Mouse (Mus musculus) lung, postnatal 0 days (tissue): ENCODE measurements around the gene Ppp1r21. TPM values are rescaled to one million over a fixed set of nuclear protein-coding genes. Genes with fewer than 3 reads are reported as not detected.
A peak's percentile ranks its signal among the peaks of the same experiment; 100 is the strongest.

ENCODE experiments used
- ATAC-seq: fragments of 200-750 bp; cut with Nextera tagmentation; 2 replicates; pipeline ENCODE4 v1.8.0; 2017; ENCODE audit warnings: moderate library complexity
- DNase-seq: peaks from one replicate; pipeline ENCODE4 v3.0.0-alpha.2; 2016; ENCODE audit warnings: low spot score
- H3K27ac ChIP-seq: fragments of 300-500 bp; sonication (generic); 2 replicates; pipeline ENCODE4 v1.5.1; 2014; ENCODE audit warnings: antibody characterized with exemption, mild to moderate bottlenecking, low read length, mixed read lengths
- H3K27me3 ChIP-seq: fragments of 300-500 bp; sonication (generic); replicated peaks from 2 replicates; pipeline ENCODE4 v1.6.1; 2014; ENCODE audit warnings: low read length, mixed read lengths; ENCODE audit not compliant: insufficient read depth
- H3K36me3 ChIP-seq: fragments of 300-500 bp; sonication (generic); 2 replicates; pipeline ENCODE4 v1.6.1; 2014; ENCODE audit warnings: low read length, mixed read lengths; ENCODE audit not compliant: insufficient read depth
- H3K4me1 ChIP-seq: fragments of 300-500 bp; sonication (generic); 2 replicates; pipeline ENCODE4 v1.6.1; 2014; ENCODE audit warnings: antibody characterized with exemption, low read depth, low read length, mixed read lengths; ENCODE audit not compliant: insufficient read depth
- H3K4me2 ChIP-seq: fragments of 300-500 bp; sonication (generic); replicated peaks from 2 replicates; pipeline ENCODE4 v1.6.1; 2014; ENCODE audit warnings: low read depth, mild to moderate bottlenecking, low read length, moderate library complexity, mixed read lengths
- H3K4me3 ChIP-seq: fragments of 300-500 bp; sonication (generic); 2 replicates; pipeline ENCODE4 v1.5.1; 2014; ENCODE audit warnings: low read depth, low read length
- H3K9ac ChIP-seq: fragments of 300-500 bp; sonication (generic); replicated peaks from 2 replicates; pipeline ENCODE4 v1.6.1; 2014; ENCODE audit warnings: low read depth, mild to moderate bottlenecking
- H3K9me3 ChIP-seq: fragments of 300-500 bp; sonication (generic); 2 replicates; pipeline ENCODE4 v1.6.1; 2016; ENCODE audit warnings: low read length, mixed read lengths
- CTCF ChIP-seq: IDR thresholded peaks from 2 replicates; pipeline ENCODE4 v1.5.1; 2016; ENCODE audit warnings: antibody characterized with exemption, mild to moderate bottlenecking
- EP300 ChIP-seq: IDR thresholded peaks from 2 replicates; pipeline ENCODE4 v1.6.1; 2016; ENCODE audit warnings: antibody characterized with exemption, mild to moderate bottlenecking, control low read depth
- WGBS: fragments of 180-500 bp; shearing (Covaris S2); extraction: QIAGEN DNeasy Blood & Tissue Kit; methylation state at CpG from one replicate; pipeline ENCODE4 v1.1.7; 2014; 5-methylcytosine and 5-hydroxymethylcytosine counted together
- polyA plus RNA-seq: library from polyadenylated mRNA; unstranded; fragments of >200 nt; fragmentation: Nextera tagmentation; extraction: Ambion mirVana; gene quantifications from 2 replicates; pipeline ENCODE4 v1.2.1, GENCODE M21; 2015

Gene Ppp1r21
- polyA plus RNA-seq, 1 experiment from 2014 or later: 18.6 TPM

DNA sequence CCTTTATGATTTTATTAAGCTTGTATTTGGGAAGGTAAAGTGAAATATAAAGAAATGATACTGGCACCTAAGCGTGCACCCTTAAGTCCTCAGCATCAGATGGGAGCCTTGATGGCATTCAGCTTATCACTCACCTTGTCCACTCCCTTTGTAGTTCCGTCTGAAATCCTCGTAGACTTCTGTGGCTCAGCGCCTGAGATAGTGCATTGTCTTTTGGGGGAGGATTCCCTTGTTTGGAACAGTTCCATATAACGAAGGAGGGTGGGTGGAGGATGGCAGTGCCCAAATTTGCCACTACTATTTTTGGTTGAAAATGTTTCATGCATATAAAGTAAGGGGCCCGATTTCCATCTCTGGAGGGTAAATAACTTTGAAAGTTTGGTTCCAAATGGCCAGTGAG is 1.3 kb downstream of the Ppp1r21 start:
- TF ChIP-seq EP300 (no peak), CTCF (no peak)
- H3K4me1 ChIP-seq: 0 out of 2 replicates have a peak, but pooled peaks cover 7% of the 10 kb centered on the region
- H3K27ac ChIP-seq: no peak overlapping the region
- no peak overlapping the region for H3K4me2 ChIP-seq
- DNase-seq (no peak), ATAC-seq (no peak)
- no peak overlapping the region for H3K9ac ChIP-seq
- 46% methylated on average over 6 of the region's 6 CpGs for WGBS
- no peaks in the 10 kb centered on the region for H3K36me3 ChIP-seq
- no peak overlapping the region for H3K4me3 ChIP-seq
- no peaks in the 10 kb centered on the region for H3K27me3 ChIP-seq
- H3K9me3 ChIP-seq: no peaks in the 10 kb centered on the region

- no peaks in the 10 kb centered on the region for H3K27me3 ChIP-seq
- no peak overlapping the region for H3K4me2 ChIP-seq
- no peak overlapping the region for H3K9ac ChIP-seq
- H3K4me1 ChIP-seq: no peaks in the 10 kb centered on the region
- H3K4me3 ChIP-seq: no peak overlapping the region
- TF ChIP-seq CTCF: no peak
- TF ChIP-seq EP300: no peak
- 90% methylated on average over 8 of the region's 8 CpGs for WGBS
- DNase-seq (no peak), ATAC-seq (no peak)
- no peak overlapping the region for H3K27ac ChIP-seq
- no peaks in the 10 kb centered on the region for H3K9me3 ChIP-seq
- H3K36me3 ChIP-seq: no peaks in the 10 kb centered on the region
Observed at GRCm38 (mm10) chr17:88537842-88538430, 8.0 kb downstream of the Ppp1r21 start.

GRCm38 (mm10) chr17:88542771-88543416 is 13.0 kb downstream of the Ppp1r21 start:
- Histone ChIP-seq H3K4me3 (no peak overlapping the region), H3K9ac (no peak overlapping the region), H3K27me3 (no peaks in the 10 kb centered on the region), H3K4me1 (no peaks in the 10 kb centered on the region), H3K4me2 (no peak overlapping the region), H3K27ac (no peak overlapping the region), H3K9me3 (no peaks in the 10 kb centered on the region), H3K36me3 (peaks cover 5% of the 10 kb centered on the region; the same call in 1 of the 2 replicates)
- no peak for DNase-seq
- ATAC-seq: 0 out of 2 replicates have a peak, but pooled peaks have one; percentile 21
- TF ChIP-seq EP300 (no peak), CTCF (no peak)
- 54% methylated on average over 15 of the region's 15 CpGs for WGBS

DNA sequence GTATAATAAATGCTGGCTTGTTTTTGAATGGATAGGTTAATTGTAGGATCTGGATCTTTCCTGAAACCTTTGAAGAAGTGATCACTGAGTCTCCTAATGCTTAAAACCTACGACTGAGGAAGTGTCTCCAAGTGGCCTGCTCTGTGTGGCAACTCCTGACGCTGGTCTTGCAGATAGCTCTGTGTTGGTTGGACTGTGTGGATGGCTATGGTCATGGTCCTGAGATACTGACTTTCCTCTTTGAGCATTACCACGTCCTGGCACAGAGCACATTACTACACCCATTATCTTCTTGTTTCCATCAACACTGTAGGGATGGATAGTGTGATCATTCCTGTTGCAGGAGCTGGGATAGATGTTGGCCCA is 13.5 kb downstream of the Ppp1r21 start:
- TF ChIP-seq CTCF: no peak
- TF ChIP-seq EP300: no peak
- Histone ChIP-seq H3K9me3 (no peaks in the 10 kb centered on the region), H3K36me3 (peaks cover 5% of the 10 kb centered on the region; the same call in 1 of the 2 replicates), H3K27ac (no peak overlapping the region), H3K4me2 (no peak overlapping the region), H3K9ac (no peak overlapping the region), H3K4me1 (no peaks in the 10 kb centered on the region), H3K27me3 (no peaks in the 10 kb centered on the region), H3K4me3 (no peak overlapping the region)
- DNase-seq (no peak), ATAC-seq (no peak)
- 65% methylated on average over 3 of the region's 3 CpGs for WGBS

- DNase-seq (peak; percentile 37), ATAC-seq (no peak)
- Histone ChIP-seq H3K27me3 (no peaks in the 10 kb centered on the region), H3K4me3 (no peak overlapping the region), H3K4me2 (no peak overlapping the region), H3K9me3 (no peaks in the 10 kb centered on the region), H3K27ac (no peak overlapping the region), H3K4me1 (no peaks in the 10 kb centered on the region), H3K36me3 (peaks cover 15% of the 10 kb centered on the region; the same call in 1 of the 2 replicates), H3K9ac (no peak overlapping the region)
- 70% methylated on average over 15 of the region's 15 CpGs for WGBS
- TF ChIP-seq EP300 (no peak), CTCF (no peak)
Observed at GRCm38 (mm10) chr17:88545217-88545784, 15.4 kb downstream of the Ppp1r21 start.

GRCm38 (mm10) chr17:88546745-88547144 is 16.8 kb downstream of the Ppp1r21 start:
- TF ChIP-seq CTCF (no peak), EP300 (no peak)
- Histone ChIP-seq H3K4me3 (no peak overlapping the region), H3K36me3 (peaks cover 15% of the 10 kb centered on the region; the same call in 1 of the 2 replicates), H3K9me3 (no peaks in the 10 kb centered on the region), H3K9ac (no peak overlapping the region), H3K27me3 (no peaks in the 10 kb centered on the region), H3K4me2 (no peak overlapping the region), H3K4me1 (no peaks in the 10 kb centered on the region), H3K27ac (no peak overlapping the region)
- WGBS: 92% methylated on average over 4 of the region's 4 CpGs
- ATAC-seq (no peak), DNase-seq (no peak)
